Mouse (Mus musculus): ENCODE results near the gene Senp3. TPM values are rescaled to one million over a fixed set of nuclear protein-coding genes. Genes with fewer than 3 reads are reported as not detected.

The Senp3 gene
- polyA plus RNA-seq (2017; shearing (Covaris generic)) = 10 to 100 TPM; 33.1 to 37.3 TPM

DNA sequence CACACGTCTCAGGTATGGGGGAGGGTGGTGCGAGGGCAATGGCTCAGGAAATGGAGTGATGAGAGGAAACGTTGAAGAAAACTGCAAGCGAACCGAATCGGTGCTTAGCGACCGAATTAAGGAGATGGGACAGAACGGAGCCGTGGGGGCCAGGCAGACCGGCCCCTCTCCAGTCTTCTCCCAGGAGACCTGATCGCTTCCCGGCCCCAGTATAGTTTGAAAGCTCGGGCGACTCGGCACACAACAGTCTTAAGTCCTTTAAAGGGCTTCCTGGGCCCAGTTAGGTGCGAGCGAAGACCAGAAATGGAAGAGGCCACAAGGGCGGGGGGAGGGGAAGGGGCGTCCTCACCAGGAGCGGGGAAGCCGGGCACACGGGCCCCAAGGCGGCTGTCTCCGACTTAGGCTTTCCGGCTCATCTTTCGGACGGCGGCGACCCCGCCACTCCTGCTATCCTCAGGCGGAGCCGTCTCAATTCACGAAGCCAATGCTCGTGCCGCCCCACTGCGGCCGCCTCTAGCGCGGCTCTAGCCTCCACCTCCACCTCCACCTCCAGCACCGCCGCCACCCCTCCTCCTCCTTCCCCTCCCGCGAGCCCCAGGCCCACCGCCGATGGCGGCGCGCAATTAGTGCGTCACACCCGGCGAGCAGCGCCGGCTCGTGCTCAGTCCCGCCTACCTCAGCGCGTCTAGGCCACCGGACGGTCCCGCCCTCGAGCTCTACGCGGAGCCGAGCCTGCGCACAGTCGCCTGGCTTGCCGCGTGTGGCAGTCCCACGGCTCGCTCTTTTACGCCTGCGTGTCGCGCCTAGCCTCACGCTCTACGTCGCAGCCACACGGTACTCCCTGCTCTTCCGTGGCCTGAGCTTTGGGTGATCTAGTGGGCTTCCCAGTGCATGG lies at the start of gene Senp3:
Gene Senp3, minus strand, starts transcription at position 771 of the 895 bp plus-strand sequence.

DNA sequence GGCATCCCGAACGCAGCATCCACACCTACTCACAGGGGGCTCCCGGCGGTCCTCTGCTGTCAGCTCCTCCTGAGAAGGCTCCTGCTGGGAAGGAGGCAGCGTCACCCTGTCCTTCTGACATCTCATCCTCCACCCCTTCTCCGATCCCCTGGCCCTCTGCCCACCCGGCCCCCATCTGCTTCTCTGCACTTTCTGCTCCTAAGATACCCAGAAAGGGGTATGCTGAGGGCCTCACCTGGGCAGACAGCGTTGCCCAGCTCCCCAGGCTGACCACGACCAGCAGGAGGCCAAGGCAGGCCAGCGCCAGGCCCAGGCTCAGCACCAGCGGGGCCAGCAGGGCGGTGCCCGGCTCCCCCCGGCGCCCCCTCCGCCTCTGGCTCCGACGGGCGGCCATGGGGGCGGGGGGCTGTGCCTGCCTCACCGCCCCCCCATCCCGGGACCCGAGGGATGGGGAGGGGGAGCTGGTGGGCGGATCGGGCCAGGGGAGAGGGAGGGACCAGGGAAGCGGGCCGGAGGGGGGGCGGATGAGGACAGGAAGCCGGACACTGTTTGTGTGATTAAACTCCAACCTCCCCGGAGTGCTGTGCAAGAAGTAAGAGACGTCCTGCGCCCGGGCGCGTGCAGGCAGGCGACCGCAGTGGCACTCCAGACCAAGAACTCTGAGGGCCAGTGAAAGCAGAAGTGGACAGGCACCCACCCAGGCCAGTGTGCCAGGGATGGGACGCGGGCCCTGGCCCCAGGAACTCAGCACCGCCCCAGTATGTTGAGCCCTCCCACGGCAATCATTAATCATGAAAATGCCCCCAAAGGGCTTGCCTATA lies 13.7 kb upstream of the Senp3 start, which contains the start of the genes Tnfsf12 and Tnfsfm13:
Gene Tnfsf12, minus strand, starts transcription at position 489 of the 821 bp plus-strand sequence.
Gene Tnfsfm13, minus strand, starts transcription at position 738 of the 821 bp plus-strand sequence.

GRCm38 (mm10) chr11:69685526-69686148 lies 3.8 kb upstream of the Senp3 start, which contains the start of gene Tnfsf13:
Tnfsf13 (minus strand) TSS chr11:69685784.

GRCm38 (mm10) chr11:69672211-69672706 lies 9.6 kb downstream of the Senp3 start, which contains the start of gene Eif4a1:
Eif4a1 (minus strand) TSS chr11:69672423.

GRCm38 (mm10) chr11:69665961-69666664 lies 15.8 kb downstream of the Senp3 start, which contains the start of gene Cd68:
Cd68 (minus strand) TSS chr11:69666153.

DNA sequence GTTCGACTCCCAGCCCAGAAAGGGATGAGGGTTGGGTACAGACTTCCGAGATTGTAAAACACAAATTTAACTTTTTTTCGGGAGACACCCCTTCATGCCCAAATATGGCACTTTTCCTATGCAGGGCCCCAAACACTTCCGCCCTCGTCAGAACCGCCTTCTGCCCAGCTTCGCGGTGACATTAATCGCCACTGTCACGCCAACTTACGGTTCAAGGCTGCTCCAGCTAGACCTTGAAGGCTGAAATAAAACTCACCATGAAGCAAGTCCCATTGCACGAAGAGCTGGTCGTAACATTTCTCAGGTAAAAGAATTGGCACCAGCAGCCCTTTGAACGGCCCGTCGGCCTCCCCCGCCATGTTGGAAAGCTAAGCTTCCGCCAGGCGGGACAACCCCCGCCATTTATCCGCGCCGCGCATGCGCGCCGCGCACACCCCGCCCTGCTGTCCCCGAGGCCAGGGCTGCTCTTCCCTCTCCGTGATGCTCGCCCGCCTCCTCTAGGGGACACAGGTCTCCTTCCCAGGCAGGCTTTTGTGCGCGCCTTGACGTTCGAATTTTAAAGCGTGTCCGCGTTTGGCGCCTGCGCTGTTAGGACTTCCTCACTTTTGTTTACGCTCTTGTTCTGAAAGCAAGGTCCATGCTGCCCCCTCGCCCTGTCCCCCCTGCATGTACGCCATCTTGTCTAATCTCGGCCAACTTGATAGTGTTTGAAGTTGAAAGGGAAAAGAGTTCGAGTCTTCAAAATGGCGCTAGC lies 19.5 kb downstream of the Senp3 start, which contains the start of gene Mpdu1:
Gene Mpdu1, minus strand, starts transcription at position 430 of the 754 bp plus-strand sequence.

DNA sequence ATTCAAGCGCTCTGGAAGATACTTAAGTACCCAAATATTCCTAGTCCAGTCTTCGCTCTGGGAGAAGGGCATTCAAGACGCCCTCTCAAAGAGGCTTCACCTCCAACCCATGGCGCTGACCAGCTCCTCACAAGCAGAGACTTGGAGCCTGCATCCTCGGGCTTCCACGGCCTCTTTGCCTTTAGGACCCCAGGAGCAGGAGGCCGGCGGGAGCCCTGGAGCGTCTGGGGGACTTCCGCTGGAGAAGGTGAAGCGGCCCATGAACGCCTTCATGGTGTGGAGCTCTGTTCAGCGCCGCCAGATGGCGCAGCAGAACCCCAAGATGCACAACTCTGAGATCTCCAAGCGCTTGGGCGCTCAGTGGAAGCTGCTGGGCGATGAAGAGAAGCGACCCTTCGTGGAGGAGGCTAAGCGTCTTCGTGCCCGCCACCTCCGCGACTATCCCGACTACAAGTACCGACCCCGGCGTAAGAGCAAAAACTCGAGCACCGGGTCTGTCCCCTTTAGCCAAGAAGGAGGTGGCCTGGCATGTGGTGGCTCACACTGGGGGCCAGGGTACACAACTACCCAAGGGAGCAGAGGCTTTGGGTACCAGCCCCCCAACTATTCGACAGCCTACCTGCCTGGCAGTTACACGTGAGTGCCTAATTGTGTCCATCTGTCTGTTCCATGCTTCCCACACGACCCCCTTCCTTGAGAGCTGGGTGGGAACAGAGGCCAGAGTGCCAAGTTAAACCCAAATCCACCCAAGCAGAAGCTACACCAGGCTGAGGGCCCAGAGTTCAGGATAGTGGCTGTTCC lies 26.4 kb downstream of the Senp3 start, which contains the start of gene Sox15:
Gene Sox15, plus strand, starts transcription at position 51 of the 801 bp plus-strand sequence.

DNA sequence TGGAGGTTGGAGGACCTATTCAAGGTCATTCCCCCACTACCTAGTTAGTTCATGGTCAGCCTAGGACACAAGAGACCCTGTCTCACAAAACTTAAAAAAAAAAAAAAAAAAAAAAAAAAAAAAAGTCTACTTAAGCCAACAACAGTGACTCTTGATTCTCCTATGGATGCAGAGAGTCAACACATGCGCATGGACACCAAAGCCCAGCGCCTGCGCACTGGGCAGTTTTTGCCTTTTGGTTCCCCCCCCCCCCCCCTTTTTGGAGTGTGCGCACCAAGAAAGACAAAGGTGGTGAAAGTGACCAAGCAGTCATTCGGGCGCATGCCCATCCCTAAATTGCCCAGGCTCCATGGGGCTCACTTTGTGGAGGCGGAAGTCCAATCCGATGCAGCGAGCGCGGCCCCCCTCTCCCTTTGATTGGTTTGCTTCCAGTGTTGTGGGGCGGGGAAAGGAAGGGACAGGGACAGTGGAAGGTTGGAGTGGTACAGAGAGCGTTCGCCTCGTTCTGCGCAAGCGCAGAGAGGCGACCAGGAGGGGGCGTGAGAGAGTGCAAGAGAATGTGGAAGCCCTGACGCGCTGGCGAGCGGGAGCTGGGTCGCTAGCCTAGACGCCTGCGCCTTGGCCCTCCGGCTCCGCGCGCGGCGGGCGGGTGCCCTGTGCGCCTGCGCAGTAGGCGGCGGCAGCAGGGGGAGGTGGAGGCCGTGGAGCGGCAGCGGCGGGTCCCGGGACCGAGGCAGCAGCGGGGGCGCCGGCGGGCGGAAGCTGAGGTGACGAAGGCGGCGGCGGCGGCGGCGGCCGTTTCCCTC lies 49.4 kb downstream of the Senp3 start, which contains the start of gene Fxr2:
Gene Fxr2, plus strand, starts transcription at position 707 of the 806 bp plus-strand sequence.

Other genes with a start within 250 kb of the Senp3 start
- 1 to 10 TPM in 1 of 2 experiments, under 1 TPM in 1; 0.31 to 3.4 TPM for gene Dnah2, start 133.0 kb downstream of the Senp3 start, polyA plus RNA-seq (2017; shearing (Covaris generic))
- gene Efnb3, start 121.9 kb downstream of the Senp3 start, polyA plus RNA-seq (2017; shearing (Covaris generic)) = under 1 TPM; 0.55 to 0.64 TPM
- gene Wrap53, start 101.8 kb downstream of the Senp3 start, polyA plus RNA-seq (2017; shearing (Covaris generic)) = 10 to 100 TPM; 26.4 to 26.5 TPM
- gene Trp53, start 101.7 kb downstream of the Senp3 start, polyA plus RNA-seq (2017; shearing (Covaris generic)) = 100 to 1,000 TPM; 201 to 249 TPM
- gene Atp1b2, start 76.1 kb downstream of the Senp3 start, polyA plus RNA-seq (2017; shearing (Covaris generic)) = under 1 TPM in 1 of 2 experiments, not detected in 1; 0.55 TPM
- gene Shbg, start 64.2 kb downstream of the Senp3 start, polyA plus RNA-seq (2017; shearing (Covaris generic)) = under 1 TPM; 0.33 to 0.57 TPM
- gene Sat2, start 60.1 kb downstream of the Senp3 start, polyA plus RNA-seq (2017; shearing (Covaris generic)) = 1 to 10 TPM in 1 of 2 experiments, not detected in 1; 2.8 TPM
- 10 to 100 TPM; 59.9 to 74.5 TPM for gene Fxr2, start 49.1 kb downstream of the Senp3 start, polyA plus RNA-seq (2017; shearing (Covaris generic))
- 1 to 10 TPM in 1 of 2 experiments, under 1 TPM in 1; 0.55 to 3.1 TPM for gene Sox15, start 26.8 kb downstream of the Senp3 start, polyA plus RNA-seq (2017; shearing (Covaris generic))
- 10 to 100 TPM; 47.5 to 52.3 TPM for gene Mpdu1, start 19.4 kb downstream of the Senp3 start, polyA plus RNA-seq (2017; shearing (Covaris generic))
- gene Cd68, start 15.9 kb downstream of the Senp3 start, polyA plus RNA-seq (2017; shearing (Covaris generic)) = 10 to 100 TPM in 1 of 2 experiments, 1 to 10 TPM in 1; 1.7 to 11.0 TPM
- 100 to 1,000 TPM; 493 to 540 TPM for gene Eif4a1, start 9.7 kb downstream of the Senp3 start, polyA plus RNA-seq (2017; shearing (Covaris generic))
- gene Tnfsf13, start 3.7 kb upstream of the Senp3 start, polyA plus RNA-seq (2017; shearing (Covaris generic)) = not detected
- gene Tnfsf12, start 13.8 kb upstream of the Senp3 start, polyA plus RNA-seq (2017; shearing (Covaris generic)) = not detected
- under 1 TPM in 1 of 2 experiments, not detected in 1; 0.45 TPM for gene Tnfsfm13, start 14.0 kb upstream of the Senp3 start, polyA plus RNA-seq (2017; shearing (Covaris generic))
- gene Polr2a, start 76.6 kb upstream of the Senp3 start, polyA plus RNA-seq (2017; shearing (Covaris generic)) = 10 to 100 TPM; 43.7 to 44.7 TPM
- 1 to 10 TPM in 1 of 2 experiments, under 1 TPM in 1; 0.29 to 1.3 TPM for gene Slc35g3, start 79.9 kb upstream of the Senp3 start, polyA plus RNA-seq (2017; shearing (Covaris generic))
- gene Zbtb4, start 83.8 kb upstream of the Senp3 start, polyA plus RNA-seq (2017; shearing (Covaris generic)) = 1 to 10 TPM; 3.8 to 5.3 TPM
- gene Chrnb1, start 113.9 kb upstream of the Senp3 start, polyA plus RNA-seq (2017; shearing (Covaris generic)) = 1 to 10 TPM in 1 of 2 experiments, under 1 TPM in 1; 0.13 to 4.3 TPM
- not detected for gene Fgf11, start 119.8 kb upstream of the Senp3 start, polyA plus RNA-seq (2017; shearing (Covaris generic))
- gene Tmem102, start 123.5 kb upstream of the Senp3 start, polyA plus RNA-seq (2017; shearing (Covaris generic)) = not detected
- under 1 TPM in 1 of 2 experiments, not detected in 1; 0.39 TPM for gene Gm39566, start 133.2 kb upstream of the Senp3 start, polyA plus RNA-seq (2017; shearing (Covaris generic))
- not detected for gene Spem2, start 136.4 kb upstream of the Senp3 start, polyA plus RNA-seq (2017; shearing (Covaris generic))
- 1 to 10 TPM in 1 of 2 experiments, not detected in 1; 2.1 TPM for gene Spem1, start 140.1 kb upstream of the Senp3 start, polyA plus RNA-seq (2017; shearing (Covaris generic))
- under 1 TPM; 0.26 to 0.83 TPM for gene Nlgn2, start 155.7 kb upstream of the Senp3 start, polyA plus RNA-seq (2017; shearing (Covaris generic))
- gene Tmem256, start 156.4 kb upstream of the Senp3 start, polyA plus RNA-seq (2017; shearing (Covaris generic)) = 10 to 100 TPM; 64.6 to 89.9 TPM
- 10 to 100 TPM; 15.4 to 18.5 TPM for gene Plscr3, start 164.3 kb upstream of the Senp3 start, polyA plus RNA-seq (2017; shearing (Covaris generic))
- gene Tnk1, start 176.6 kb upstream of the Senp3 start, polyA plus RNA-seq (2017; shearing (Covaris generic)) = under 1 TPM; 0.08 to 0.72 TPM
- under 1 TPM in 1 of 2 experiments, not detected in 1; 0.93 TPM for gene Tmem95, start 195.9 kb upstream of the Senp3 start, polyA plus RNA-seq (2017; shearing (Covaris generic))
- 1 to 10 TPM; 1.3 TPM for gene Kctd11, start 199.3 kb upstream of the Senp3 start, polyA plus RNA-seq (2017; shearing (Covaris generic))
- gene Acap1, start 213.5 kb upstream of the Senp3 start, polyA plus RNA-seq (2017; shearing (Covaris generic)) = 100 to 1,000 TPM; 503 to 589 TPM
- gene 2810408A11Rik, start 218.9 kb upstream of the Senp3 start, polyA plus RNA-seq (2017; shearing (Covaris generic)) = 1 to 10 TPM; 3.6 to 4.8 TPM
- gene Neurl4, start 219.0 kb upstream of the Senp3 start, polyA plus RNA-seq (2017; shearing (Covaris generic)) = 10 to 100 TPM in 1 of 2 experiments, 1 to 10 TPM in 1; 6.4 to 11.6 TPM
- 100 to 1,000 TPM; 175 to 265 TPM for gene Gps2, start 231.8 kb upstream of the Senp3 start, polyA plus RNA-seq (2017; shearing (Covaris generic))
- 1,000 to 10,000 TPM; 1,144 to 1,177 TPM for gene Eif5a, start 239.9 kb upstream of the Senp3 start, polyA plus RNA-seq (2017; shearing (Covaris generic))